Mouse (Mus musculus) midbrain, embryonic 10.5 days (tissue): ENCODE measurements at regions not wholly inside any gene's neighbourhood (a gene's known extent, or its start where the extent isn't known, plus 50 kb on each side); places are given as distances from the start of the nearest gene placed in this dataset.
"Not testable (repeated sequence)": the region's sequence is repeated elsewhere in the genome, so short reads cannot be mapped to it uniquely, and the experiment has no call there.

Experiments
- DNase-seq: peaks from one replicate; pipeline ENCODE4 v3.0.0-alpha.2; 2017; ENCODE audit warnings: low spot score
- H3K27ac ChIP-seq: fragments of 300-500 bp; sonication (generic); replicated peaks from 2 replicates; pipeline ENCODE4 v1.5.1; 2016; ENCODE audit warnings: mild to moderate bottlenecking
- H3K27me3 ChIP-seq: fragments of 300-500 bp; sonication (generic); 2 replicates; pipeline ENCODE4 v1.6.1; 2016; ENCODE audit warnings: low read depth, mild to moderate bottlenecking; ENCODE audit not compliant: poor library complexity, severe bottlenecking
- H3K36me3 ChIP-seq: fragments of 300-500 bp; sonication (generic); 2 replicates; pipeline ENCODE4 v1.6.1; 2016; ENCODE audit warnings: mild to moderate bottlenecking, moderate library complexity
- H3K4me1 ChIP-seq: fragments of 300-500 bp; sonication (generic); 2 replicates; pipeline ENCODE4 v1.6.1; 2016
- H3K4me3 ChIP-seq: fragments of 300-500 bp; sonication (generic); 2 replicates; pipeline ENCODE4 v1.5.1; 2016; ENCODE audit warnings: mild to moderate bottlenecking, moderate library complexity
- H3K9me3 ChIP-seq: fragments of 300-500 bp; sonication (generic); replicated peaks from 2 replicates; pipeline ENCODE4 v1.6.1; 2016; ENCODE audit warnings: mild to moderate bottlenecking
- WGBS: fragments of 180-500 bp; shearing (Covaris S2); methylation state at CpG from one replicate; pipeline ENCODE4 v1.1.7; 2016; 5-methylcytosine and 5-hydroxymethylcytosine counted together

DNA sequence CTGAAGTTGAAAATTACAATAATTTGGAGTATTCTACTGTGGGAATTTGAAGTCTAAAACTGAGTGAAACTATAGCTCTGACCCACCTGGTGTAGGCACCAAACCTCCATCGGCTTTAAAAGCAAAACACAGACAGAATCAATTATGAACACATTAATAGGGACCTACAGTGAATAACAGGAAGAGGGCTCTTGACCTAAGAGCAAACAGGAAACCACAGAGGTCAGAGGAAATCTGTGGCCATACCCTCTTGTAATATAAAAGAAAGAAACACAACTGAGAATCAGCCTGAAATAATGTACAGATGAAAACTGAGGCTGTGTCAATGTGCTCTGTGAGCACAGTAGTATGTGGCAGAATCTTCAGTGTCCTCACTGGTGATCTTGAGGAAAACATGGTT lies 789.7 kb upstream of the Zfp386 start:
- no peaks in the 10 kb centered on the region for H3K36me3 ChIP-seq
- no peak overlapping the region for H3K27ac ChIP-seq
- H3K9me3 ChIP-seq, result peaks cover 43% of the 10 kb centered on the region
- H3K27me3 ChIP-seq, result no peaks in the 10 kb centered on the region
- 74% methylated on average over 1 of the region's 1 CpGs for WGBS
- DNase-seq, result no peak
- H3K4me3 ChIP-seq, result no peak overlapping the region
- H3K4me1 ChIP-seq, result no peaks in the 10 kb centered on the region

DNA sequence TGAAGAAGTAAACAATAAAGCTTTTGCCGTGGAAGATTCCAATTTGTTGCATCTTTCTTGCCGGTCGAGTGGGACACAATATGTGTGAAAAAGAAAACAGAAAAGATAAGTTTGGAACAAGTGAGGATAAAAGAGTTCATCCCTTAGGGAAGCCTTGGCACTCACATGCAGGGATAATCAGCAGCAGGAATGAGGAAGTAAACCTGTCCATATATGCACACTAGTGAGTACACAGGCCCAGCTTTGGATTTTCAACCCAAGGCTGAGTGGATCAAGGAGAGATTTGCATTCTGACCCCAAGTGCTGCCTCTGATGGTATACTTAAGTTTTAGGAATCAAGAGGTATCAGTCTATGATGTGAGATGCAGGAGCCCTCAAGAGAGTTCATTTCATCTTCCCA lies 788.8 kb upstream of the Zfp386 start:
- no peaks in the 10 kb centered on the region for H3K36me3 ChIP-seq
- H3K4me3 ChIP-seq, result no peak overlapping the region
- no peak for DNase-seq
- 84% methylated on average over 3 of the region's 3 CpGs for WGBS
- H3K9me3 ChIP-seq, result peaks cover 45% of the 10 kb centered on the region
- H3K4me1 ChIP-seq, result no peaks in the 10 kb centered on the region
- no peaks in the 10 kb centered on the region for H3K27me3 ChIP-seq
- no peak overlapping the region for H3K27ac ChIP-seq

DNA sequence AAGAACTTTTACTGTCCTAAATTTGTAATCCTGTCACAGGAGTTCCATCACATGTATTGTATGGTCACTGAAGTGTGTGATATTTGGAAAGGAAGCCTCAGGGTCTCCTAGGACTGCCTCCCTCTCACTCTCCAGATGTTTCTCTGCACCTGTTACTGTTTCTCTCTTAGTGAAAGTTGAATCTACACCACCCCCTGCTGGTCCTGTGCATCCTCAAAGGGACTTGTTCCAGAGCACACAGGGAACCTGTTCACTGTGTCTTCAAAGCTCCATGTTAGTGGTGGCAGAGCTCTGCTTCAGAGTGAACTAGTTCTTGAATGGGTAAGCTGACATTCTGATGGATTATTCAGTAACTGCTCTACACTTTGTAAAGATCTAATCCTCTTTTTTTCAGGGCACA lies 785.1 kb upstream of the Zfp386 start:
- not testable (repeated sequence) for H3K36me3 ChIP-seq, H3K4me1 ChIP-seq, DNase-seq, H3K27ac ChIP-seq, H3K4me3 ChIP-seq, H3K27me3 ChIP-seq
- peaks cover 41% of the 10 kb centered on the region for H3K9me3 ChIP-seq

DNA sequence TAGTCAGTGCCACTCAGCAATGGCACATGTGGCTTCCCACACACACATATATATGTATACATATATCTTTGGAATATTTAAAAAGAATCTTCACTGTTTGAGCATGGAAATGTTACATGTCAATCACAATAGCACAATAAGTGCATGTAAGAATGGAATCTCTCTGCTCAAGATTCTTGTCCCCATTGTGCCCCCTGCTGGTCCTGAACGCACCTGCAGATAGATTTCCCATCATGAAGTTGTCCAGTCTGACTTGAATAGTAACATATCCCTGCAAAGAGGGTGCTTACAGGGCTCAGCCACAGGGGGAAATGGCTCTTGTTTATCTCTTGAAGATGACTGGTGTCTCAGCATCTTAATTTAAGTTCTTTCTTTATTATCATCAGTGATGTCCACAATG lies 770.8 kb upstream of the Zfp386 start:
- peaks cover 17% of the 10 kb centered on the region; the same call in 1 of the 2 replicates for H3K9me3 ChIP-seq
- not testable (repeated sequence) for H3K36me3 ChIP-seq, H3K27ac ChIP-seq, DNase-seq, H3K4me1 ChIP-seq, H3K27me3 ChIP-seq, H3K4me3 ChIP-seq
- 80% methylated on average over 1 of the region's 1 CpGs for WGBS

DNA sequence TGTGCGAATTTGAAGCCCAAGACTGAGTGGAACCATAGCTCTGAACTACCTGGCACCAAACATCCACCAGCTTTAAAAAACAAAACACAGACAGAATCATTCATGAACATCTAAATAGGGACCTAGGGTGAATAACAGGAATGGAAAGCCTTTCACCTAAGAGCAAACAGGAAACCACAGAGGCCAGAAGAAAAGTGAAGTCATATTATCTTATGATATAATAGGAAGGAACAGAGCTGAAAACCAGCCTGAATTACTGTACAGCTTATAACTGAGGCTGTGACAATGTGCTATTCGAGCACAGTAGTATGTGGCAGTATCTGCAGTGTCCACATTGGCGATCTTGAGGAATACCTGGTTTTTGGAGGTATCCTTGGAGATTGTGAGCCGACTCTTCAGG lies 753.8 kb upstream of the Zfp386 start:
- 70% methylated on average over 4 of the region's 4 CpGs for WGBS
- H3K36me3 ChIP-seq, H3K4me3 ChIP-seq, DNase-seq, H3K27ac ChIP-seq, H3K4me1 ChIP-seq, H3K27me3 ChIP-seq: not testable (repeated sequence)
- peaks cover 38% of the 10 kb centered on the region for H3K9me3 ChIP-seq

DNA sequence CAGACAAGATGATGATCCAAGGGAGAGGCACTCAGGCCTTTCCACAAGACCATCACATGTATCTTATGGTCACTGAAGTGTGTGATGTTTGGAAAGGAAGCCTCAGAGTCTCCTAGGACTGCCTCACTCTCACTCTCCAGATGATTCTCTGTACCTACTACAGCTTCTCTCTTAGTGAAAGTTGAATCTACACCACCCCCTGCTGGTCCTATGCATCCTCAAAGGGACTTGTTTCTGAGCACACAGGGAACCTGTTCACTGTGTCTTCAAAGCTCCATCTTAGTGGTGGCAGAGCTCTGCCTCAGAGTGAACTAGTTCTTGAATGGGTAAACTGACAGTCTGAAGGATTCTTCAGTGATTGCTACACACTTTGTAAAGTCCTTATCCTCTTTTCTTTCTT lies 749.5 kb upstream of the Zfp386 start:
- H3K4me1 ChIP-seq, H3K27ac ChIP-seq, H3K27me3 ChIP-seq, DNase-seq, H3K36me3 ChIP-seq, H3K4me3 ChIP-seq: not testable (repeated sequence)
- peaks cover 17% of the 10 kb centered on the region for H3K9me3 ChIP-seq

DNA sequence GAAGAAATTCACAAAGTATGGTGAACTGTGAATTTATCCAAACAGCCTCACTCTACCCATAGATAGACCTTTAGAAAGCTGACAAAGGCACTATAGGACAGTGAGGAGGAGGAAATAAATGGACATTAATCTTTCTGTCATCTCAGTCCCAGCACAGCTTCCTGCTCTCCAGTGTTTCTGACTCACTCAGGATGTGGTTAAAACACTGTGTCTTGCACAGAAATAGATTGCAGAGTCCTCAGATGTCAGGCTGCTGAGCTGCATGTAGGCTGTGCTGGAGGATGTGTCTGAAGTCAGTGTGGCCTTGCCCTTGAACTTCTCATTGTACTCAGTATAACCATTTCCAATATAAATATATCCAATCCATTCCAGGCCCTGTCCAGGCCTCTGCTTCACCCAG lies 735.6 kb upstream of the Zfp386 start:
- peaks cover 17% of the 10 kb centered on the region for H3K9me3 ChIP-seq
- no peaks in the 10 kb centered on the region for H3K36me3 ChIP-seq
- H3K4me3 ChIP-seq, result no peak overlapping the region
- H3K27ac ChIP-seq, result no peak overlapping the region
- DNase-seq, result no peak
- no peaks in the 10 kb centered on the region for H3K4me1 ChIP-seq
- no peaks in the 10 kb centered on the region for H3K27me3 ChIP-seq

DNA sequence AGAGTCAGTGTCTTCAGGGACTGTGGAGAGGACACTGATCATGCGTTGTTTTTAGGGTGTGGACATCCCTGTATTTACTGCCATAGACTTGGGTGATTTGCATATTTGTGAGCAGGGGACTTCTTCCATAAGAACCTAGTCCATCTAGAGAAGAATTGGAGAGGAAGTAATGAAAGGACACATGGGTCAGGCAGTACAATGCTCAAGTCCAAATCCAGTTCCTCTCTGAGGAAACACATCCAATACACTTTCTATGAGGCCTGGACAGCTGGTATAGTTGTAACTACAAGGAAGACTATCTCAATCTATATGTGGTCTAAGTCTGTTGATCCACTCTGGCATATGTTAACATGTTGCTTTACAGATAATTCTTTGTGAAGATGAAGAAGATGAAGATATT lies 734.9 kb upstream of the Zfp386 start:
- DNase-seq, H3K36me3 ChIP-seq, H3K27me3 ChIP-seq, H3K4me1 ChIP-seq, H3K27ac ChIP-seq, H3K4me3 ChIP-seq: not testable (repeated sequence)
- WGBS, result 81% methylated on average over 1 of the region's 1 CpGs
- peaks cover 14% of the 10 kb centered on the region for H3K9me3 ChIP-seq

DNA sequence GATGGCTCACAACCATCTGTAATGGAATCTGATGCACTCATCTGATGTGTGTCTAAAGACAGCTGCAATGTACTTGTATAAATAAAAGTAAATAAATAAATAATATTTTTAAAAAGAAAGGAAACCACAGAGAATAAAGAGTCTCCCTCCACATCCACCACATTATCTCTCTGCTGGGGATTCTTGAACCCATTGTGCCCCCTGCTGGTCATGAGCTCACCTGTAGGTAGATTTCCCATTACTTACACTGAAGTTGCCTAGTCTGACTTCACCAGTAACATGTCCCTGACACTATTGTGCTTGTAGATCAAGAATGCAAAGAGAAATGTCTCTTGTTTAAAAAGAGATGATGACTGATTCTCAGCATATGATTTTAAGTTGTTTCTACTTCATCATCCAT lies 726.9 kb upstream of the Zfp386 start:
- H3K27me3 ChIP-seq, DNase-seq, H3K27ac ChIP-seq: not testable (repeated sequence)

DNA sequence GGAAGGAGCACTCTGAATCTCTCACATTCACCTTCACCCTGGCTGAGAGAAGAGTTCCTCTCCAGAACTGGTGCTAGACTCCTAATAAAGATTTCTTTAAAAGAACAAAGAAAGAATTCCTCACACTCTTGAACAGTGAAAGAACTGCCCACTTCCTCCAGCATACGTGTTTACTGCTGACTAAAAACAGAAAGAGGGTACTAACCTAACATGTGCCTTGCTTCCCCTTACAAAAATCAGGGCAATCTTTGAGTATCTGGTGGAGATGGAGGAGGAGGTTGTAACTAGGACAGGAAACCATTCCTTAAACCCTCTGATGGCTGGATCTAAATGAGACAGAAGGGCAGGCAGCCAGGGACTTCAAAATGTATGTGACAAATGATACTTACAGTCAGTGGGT lies 719.1 kb upstream of the Zfp386 start:
- Histone ChIP-seq H3K4me1 (no peaks in the 10 kb centered on the region), H3K27me3 (no peaks in the 10 kb centered on the region), H3K27ac (no peak overlapping the region), H3K9me3 (peaks cover 56% of the 10 kb centered on the region), H3K36me3 (no peaks in the 10 kb centered on the region), H3K4me3 (no peak overlapping the region)
- 63% methylated on average over 1 of the region's 1 CpGs for WGBS
- DNase-seq, result no peak

More for the DNA sequence above, 726.9 kb upstream of the Zfp386 start:
- H3K4me1 ChIP-seq, H3K36me3 ChIP-seq, H3K4me3 ChIP-seq: not testable (repeated sequence)
- H3K9me3 ChIP-seq, result peaks cover 18% of the 10 kb centered on the region

DNA sequence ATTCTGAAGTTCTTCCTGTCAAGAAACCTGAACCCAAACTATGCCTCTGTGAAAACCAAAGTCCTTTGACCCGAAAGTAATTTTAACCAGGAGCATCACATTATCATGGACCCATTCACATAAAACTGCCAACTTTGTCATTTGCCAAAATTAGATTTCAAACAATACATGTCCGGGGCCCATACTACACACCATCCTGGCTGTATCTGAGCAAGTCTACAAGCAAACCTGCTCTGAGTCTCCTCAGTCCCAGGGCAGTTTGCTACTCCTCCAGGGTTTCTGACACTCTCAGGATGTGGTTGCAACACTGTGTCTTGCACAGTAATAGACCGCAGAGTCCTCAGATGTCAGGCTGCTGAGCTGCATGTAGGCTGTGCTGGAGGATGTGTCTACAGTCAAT lies 712.8 kb upstream of the Zfp386 start:
- H3K9me3 ChIP-seq, result peaks cover 55% of the 10 kb centered on the region
- not testable (repeated sequence) for H3K4me1 ChIP-seq, H3K27ac ChIP-seq, H3K27me3 ChIP-seq, DNase-seq, H3K36me3 ChIP-seq, H3K4me3 ChIP-seq
- 85% methylated on average over 3 of the region's 3 CpGs for WGBS

DNA sequence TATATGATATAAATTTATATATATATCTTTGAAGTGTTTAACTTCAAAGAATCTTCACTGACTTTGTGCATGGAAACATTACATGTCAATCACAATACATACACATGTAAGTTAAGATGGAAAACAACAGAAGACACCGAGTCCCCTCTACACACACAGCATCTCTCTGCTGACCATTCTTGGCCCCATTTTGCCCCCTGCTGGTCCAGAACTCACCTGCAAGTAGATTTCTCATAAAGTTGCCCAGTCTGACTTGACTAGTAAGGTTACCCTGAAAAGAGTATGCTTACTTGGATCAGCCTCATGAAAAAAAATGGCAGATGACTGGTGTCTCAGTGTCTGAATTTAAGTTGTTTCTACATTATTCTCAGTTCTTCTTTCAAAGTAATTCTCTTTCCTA lies 710.9 kb upstream of the Zfp386 start:
- Histone ChIP-seq H3K27me3 (no peaks in the 10 kb centered on the region), H3K4me1 (no peaks in the 10 kb centered on the region), H3K4me3 (no peak overlapping the region), H3K36me3 (no peaks in the 10 kb centered on the region), H3K9me3 (peaks cover 55% of the 10 kb centered on the region), H3K27ac (no peak overlapping the region)
- DNase-seq, result no peak
- 94% methylated on average over 1 of the region's 1 CpGs for WGBS

DNA sequence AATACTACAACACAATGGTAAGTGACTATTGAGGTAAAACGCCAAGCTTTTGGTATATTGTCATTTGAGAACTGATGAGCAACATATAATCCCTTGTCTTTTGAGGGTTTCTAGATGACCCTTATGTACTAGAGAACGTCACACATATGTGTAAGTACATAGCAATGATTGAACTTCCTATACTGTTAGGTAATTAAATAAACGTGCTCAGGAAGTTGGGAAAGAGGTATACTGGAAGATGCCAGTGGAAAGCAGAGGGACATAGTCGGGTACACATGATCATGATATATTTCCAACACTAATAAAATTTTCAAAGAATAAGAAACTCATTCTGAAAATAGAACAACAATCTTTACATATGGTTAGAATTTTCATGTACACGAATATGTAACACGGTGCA lies 701.4 kb upstream of the Zfp386 start:
- H3K36me3 ChIP-seq, H3K27me3 ChIP-seq, H3K27ac ChIP-seq, H3K4me1 ChIP-seq, H3K4me3 ChIP-seq, DNase-seq: not testable (repeated sequence)
- peaks cover 12% of the 10 kb centered on the region for H3K9me3 ChIP-seq
- 69% methylated on average over 5 of the region's 6 CpGs for WGBS

DNA sequence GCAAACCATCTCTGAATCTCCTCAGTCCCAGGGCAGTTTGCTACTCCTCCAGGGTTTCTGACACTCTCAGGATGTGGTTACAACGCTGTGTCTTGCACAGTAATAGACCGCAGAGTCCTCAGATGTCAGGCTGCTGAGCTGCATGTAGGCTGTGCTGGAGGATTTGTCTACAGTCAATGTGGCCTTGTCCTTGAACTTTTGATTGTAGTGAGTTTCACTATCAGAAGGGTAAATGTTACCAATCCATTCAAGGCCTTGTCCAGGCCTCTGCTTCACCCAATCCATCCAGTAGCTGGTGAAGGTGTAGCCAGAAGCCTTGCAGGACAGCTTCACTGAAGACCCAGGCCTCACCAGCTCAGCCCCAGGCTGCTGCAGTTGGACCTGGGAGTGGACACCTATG lies 688.5 kb upstream of the Zfp386 start:
- 75% methylated on average over 2 of the region's 2 CpGs for WGBS
- DNase-seq, H3K27me3 ChIP-seq, H3K4me1 ChIP-seq, H3K36me3 ChIP-seq, H3K4me3 ChIP-seq, H3K27ac ChIP-seq: not testable (repeated sequence)
- H3K9me3 ChIP-seq, result peaks cover 13% of the 10 kb centered on the region
